Mouse (Mus musculus): ENCODE measurements around the gene Slc22a14. TPM values are rescaled to one million over a fixed set of nuclear protein-coding genes. Genes with fewer than 3 reads are reported as not detected.

Gene Slc22a14
- total RNA-seq, 1 experiment from 2014 or later: not detected

- no peak for DNase-seq
Measured at GRCm38 (mm10) chr9:119138836-119139235, 226.5 kb downstream of the Slc22a14 start.

GRCm38 (mm10) chr9:119130692-119131091, 234.7 kb downstream of the Slc22a14 start:
- no peak for DNase-seq

GRCm38 (mm10) chr9:119128436-119129181, 236.7 kb downstream of the Slc22a14 start:
- no peak for DNase-seq

DNA sequence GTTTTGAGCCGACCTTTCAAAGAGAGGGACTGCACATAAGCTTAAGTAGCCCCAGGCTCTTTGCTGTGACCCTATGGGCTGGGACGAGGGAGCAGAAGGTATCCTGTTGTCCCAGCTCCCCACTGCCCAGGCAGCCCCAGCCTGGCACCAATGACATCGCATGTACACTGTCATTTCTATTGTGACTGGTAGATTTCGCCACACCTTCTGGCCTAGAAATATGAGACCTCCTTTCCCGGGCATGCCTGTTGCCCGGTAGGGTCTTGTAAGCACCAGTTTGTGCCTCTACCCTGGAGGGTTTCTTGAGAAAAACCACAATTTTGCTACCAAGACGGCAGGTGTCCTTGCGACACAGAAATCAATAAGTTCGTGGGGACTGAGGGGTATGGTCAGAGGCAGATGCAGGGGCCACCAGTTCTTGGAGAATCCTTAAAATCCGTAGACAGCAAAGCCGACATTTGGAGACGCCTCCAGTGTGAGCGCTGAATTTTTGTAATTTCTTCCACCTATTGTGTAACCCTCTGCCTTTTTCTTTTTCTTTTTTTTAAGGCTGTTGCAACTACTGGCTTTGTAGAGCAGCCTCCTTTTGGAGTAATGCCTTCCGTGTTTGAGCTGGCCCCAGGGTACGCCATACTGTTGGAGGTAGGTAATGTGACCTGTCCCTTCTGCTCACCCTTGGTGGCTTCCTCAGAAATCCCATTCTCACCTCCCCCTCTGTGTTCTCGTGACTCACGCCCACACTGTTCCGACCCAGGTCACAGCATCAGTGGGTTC, 242.6 kb downstream of the Slc22a14 start:
- DNase-seq: no peak

- no peak for DNase-seq
Measured at GRCm38 (mm10) chr9:119120168-119120560, 245.2 kb downstream of the Slc22a14 start.

Other genes with a start within 250 kb of the Slc22a14 start
- gene Acaa1b, start 208.5 kb downstream of the Slc22a14 start, total RNA-seq (2021): 16.6 and 62.6 TPM in 2 replicates
- gene Gm47289, start 206.4 kb downstream of the Slc22a14 start, total RNA-seq (2021): not detected in 2 replicates
- not detected in 2 replicates for gene Slc22a13, start 156.5 kb downstream of the Slc22a14 start, total RNA-seq (2021)
- gene Oxsr1, start 43.1 kb downstream of the Slc22a14 start, total RNA-seq (2021): 33.8 and 36.5 TPM in 2 replicates
- gene Acaa1a, start 25.9 kb downstream of the Slc22a14 start, total RNA-seq (2021): 106 and 108 TPM in 2 replicates
- gene Myd88, start 24.1 kb downstream of the Slc22a14 start, total RNA-seq (2021): 26.2 and 27.3 TPM in 2 replicates
- 2.0 and 10.6 TPM in 2 replicates for gene Xylb, start 8.2 kb downstream of the Slc22a14 start, total RNA-seq (2021)
- 4.8 and 6.6 TPM in 2 replicates for gene Acvr2b, start 36.6 kb upstream of the Slc22a14 start, total RNA-seq (2021)
- 4.2 and 4.5 TPM in 2 replicates for gene Exog, start 79.4 kb upstream of the Slc22a14 start, total RNA-seq (2021)
- 0.22 and 0.56 TPM in 2 replicates for gene Scn5a, start 213.5 kb upstream of the Slc22a14 start, total RNA-seq (2021)

Data from adrenal gland, postnatal 14 days (tissue).